Mouse (Mus musculus) heart, embryonic 11.5 days (tissue): Measurements from ENCODE around the gene 2310039H08Rik. TPM values are rescaled to one million over a fixed set of nuclear protein-coding genes. Genes with fewer than 3 reads are reported as not detected.

ENCODE experiments used
- ATAC-seq: fragments of 200-750 bp; cut with Nextera tagmentation; replicated peaks from 2 replicates; pipeline ENCODE4 v1.8.0; 2017; ENCODE audit warnings: moderate library complexity; ENCODE audit not compliant: insufficient number of reproducible peaks, low FRiP score, low TSS enrichment
- H3K27ac ChIP-seq: fragments of 300-500 bp; sonication (generic); 2 replicates; pipeline ENCODE4 v1.5.1; 2014; ENCODE audit warnings: mild to moderate bottlenecking, low read depth, low read length
- H3K27me3 ChIP-seq: fragments of 300-500 bp; sonication (generic); 2 replicates; pipeline ENCODE4 v1.6.1; 2014; ENCODE audit warnings: mild to moderate bottlenecking, low read length, mixed read lengths; ENCODE audit not compliant: control insufficient read depth, insufficient read depth
- H3K36me3 ChIP-seq: fragments of 300-500 bp; sonication (generic); 2 replicates; pipeline ENCODE4 v1.6.1; 2014; ENCODE audit warnings: mild to moderate bottlenecking, low read length, moderate library complexity, mixed read lengths; ENCODE audit not compliant: control insufficient read depth, insufficient read depth
- H3K4me1 ChIP-seq: fragments of 300-500 bp; sonication (generic); 2 replicates; pipeline ENCODE4 v1.6.1; 2014; ENCODE audit warnings: low read length; ENCODE audit not compliant: control insufficient read depth, insufficient read depth
- H3K4me2 ChIP-seq: fragments of 300-500 bp; sonication (generic); 2 replicates; pipeline ENCODE4 v1.6.1; 2014; ENCODE audit warnings: mild to moderate bottlenecking, moderate library complexity
- H3K4me3 ChIP-seq: fragments of 300-500 bp; sonication (generic); 2 replicates; pipeline ENCODE4 v1.5.1; 2014; ENCODE audit warnings: low read depth, low read length
- H3K9ac ChIP-seq: fragments of 300-500 bp; sonication (generic); 2 replicates; pipeline ENCODE4 v1.6.1; 2014; ENCODE audit warnings: mild to moderate bottlenecking, low read depth, low read length, moderate library complexity
- H3K9me3 ChIP-seq: fragments of 300-500 bp; sonication (generic); replicated peaks from 2 replicates; pipeline ENCODE4 v1.6.1; 2016; ENCODE audit warnings: low read length; ENCODE audit not compliant: control insufficient read depth
- WGBS: fragments of 180-500 bp; shearing (Covaris S2); extraction: QIAGEN DNeasy Blood & Tissue Kit; methylation state at CpG from one replicate; pipeline ENCODE4 v1.1.7; 2014; ENCODE audit not compliant: insufficient replicate concordance; 5-methylcytosine and 5-hydroxymethylcytosine counted together
- polyA plus RNA-seq: library from polyadenylated mRNA; unstranded; fragments of >200 nt; fragmentation: Nextera tagmentation; extraction: Ambion mirVana; gene quantifications from 2 replicates; pipeline ENCODE4 v1.2.1, GENCODE M21; 2014

2310039H08Rik gene
- polyA plus RNA-seq, 1 experiment from 2014 or later = 45.3 TPM

DNA sequence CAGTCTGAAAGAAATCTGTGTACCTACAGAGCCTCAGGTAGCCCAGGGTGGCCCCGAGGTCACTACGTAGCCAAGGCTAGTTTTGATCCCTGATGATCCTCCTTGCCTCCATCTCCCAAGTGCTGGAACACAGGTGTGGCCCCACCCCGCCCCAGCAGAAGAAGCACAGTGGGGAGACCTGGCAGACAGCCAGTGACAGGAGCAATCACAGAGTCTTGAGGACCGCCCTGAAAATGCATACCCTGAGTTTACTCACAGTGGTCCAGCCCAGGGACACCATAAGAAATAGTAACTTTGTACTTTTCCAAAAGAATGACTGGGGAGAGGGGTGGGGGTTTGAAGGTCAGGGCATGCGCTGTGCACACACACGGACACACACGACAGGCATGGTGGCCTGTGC, 48.2 kb downstream of the 2310039H08Rik start:
- Histone ChIP-seq H3K4me2 (no peak overlapping the region), H3K4me3 (no peak overlapping the region), H3K9ac (no peak overlapping the region), H3K27me3 (no peaks in the 10 kb centered on the region), H3K36me3 (peaks cover 20% of the 10 kb centered on the region), H3K27ac (no peak overlapping the region), H3K4me1 (no peaks in the 10 kb centered on the region), H3K9me3 (no peaks in the 10 kb centered on the region)
- WGBS = 95% methylated on average over 7 of the region's 7 CpGs
- ATAC-seq = no peak

Other genes starting within 250 kb of the 2310039H08Rik start
- 2.5 and 4.4 TPM in 2 replicates for gene Cul9, start 226.2 kb upstream of the 2310039H08Rik start, polyA plus RNA-seq
- 14.6 and 15.0 TPM in 2 replicates for gene Srf, start 216.5 kb upstream of the 2310039H08Rik start, polyA plus RNA-seq
- gene Ptk7, start 143.1 kb upstream of the 2310039H08Rik start, polyA plus RNA-seq = 18.8 and 22.8 TPM in 2 replicates
- 16.5 and 18.0 TPM in 2 replicates for gene Klc4, start 126.6 kb upstream of the 2310039H08Rik start, polyA plus RNA-seq
- gene Mrpl2, start 126.4 kb upstream of the 2310039H08Rik start, polyA plus RNA-seq = 110 and 119 TPM in 2 replicates
- 33.6 and 36.2 TPM in 2 replicates for gene Cul7, start 122.3 kb upstream of the 2310039H08Rik start, polyA plus RNA-seq
- 37.0 and 40.8 TPM in 2 replicates for gene Rrp36, start 98.3 kb upstream of the 2310039H08Rik start, polyA plus RNA-seq
- gene Mea1, start 93.8 kb upstream of the 2310039H08Rik start, polyA plus RNA-seq = 142 and 154 TPM in 2 replicates
- gene Klhdc3, start 91.7 kb upstream of the 2310039H08Rik start, polyA plus RNA-seq = 117 and 143 TPM in 2 replicates
- gene Ppp2r5d, start 67.5 kb upstream of the 2310039H08Rik start, polyA plus RNA-seq = 52.5 and 63.6 TPM in 2 replicates
- 9.0 and 9.7 TPM in 2 replicates for gene Pex6, start 61.2 kb upstream of the 2310039H08Rik start, polyA plus RNA-seq
- gene Gnmt, start 43.5 kb upstream of the 2310039H08Rik start, polyA plus RNA-seq = 0.61 and 1.0 TPM in 2 replicates
- gene Cnpy3, start 20.4 kb upstream of the 2310039H08Rik start, polyA plus RNA-seq = 46.5 and 51.9 TPM in 2 replicates
- 0.24 and 0.34 TPM in 2 replicates for gene Ptcra, start 8.9 kb upstream of the 2310039H08Rik start, polyA plus RNA-seq
- 115 and 116 TPM in 2 replicates for gene Rpl7l1, start 10.0 kb downstream of the 2310039H08Rik start, polyA plus RNA-seq
- 4.1 and 4.9 TPM in 2 replicates for gene Bicral, start 85.8 kb downstream of the 2310039H08Rik start, polyA plus RNA-seq
- 53.4 and 54.1 TPM in 2 replicates for gene Tbcc, start 118.0 kb downstream of the 2310039H08Rik start, polyA plus RNA-seq
- not detected in 2 replicates for gene Prph2, start 137.8 kb downstream of the 2310039H08Rik start, polyA plus RNA-seq
- 17.9 and 18.2 TPM in 2 replicates for gene Ubr2, start 237.9 kb downstream of the 2310039H08Rik start, polyA plus RNA-seq